Mouse (Mus musculus) MEL (cell line): ENCODE data around the gene Zfp583.

Experiments
- CHD2 ChIP-seq: IDR thresholded peaks from 2 replicates; pipeline ENCODE4 v1.6.1; 2011; ENCODE audit warnings: low read length, improper control_type of control experiment
- CTCF ChIP-seq, 3 experiments: IDR thresholded peaks in 2 of 3; conservative IDR thresholded peaks in 1 of 3; 2 replicates each; pipeline ENCODE4 v1.5.1; 2011 to 2012; ENCODE audit warnings: low read length in 3 of 3, low read depth in 2 of 3, mild to moderate bottlenecking in 2 of 3, improper control_type of control experiment in 1 of 3, inconsistent platforms in 1 of 3, mixed read lengths in 1 of 3, moderate library complexity in 1 of 3; ENCODE audit not compliant: control insufficient read depth in 1 of 3, insufficient read depth in 1 of 3, poor library complexity in 1 of 3, severe bottlenecking in 1 of 3
- ETS1 ChIP-seq: IDR thresholded peaks from 2 replicates; pipeline ENCODE4 v1.6.1; 2012; ENCODE audit warnings: low read depth, mild to moderate bottlenecking, inconsistent platforms, low read length, improper control_type of control experiment, moderate library complexity
- GATA1 ChIP-seq: IDR thresholded peaks from 2 replicates; pipeline ENCODE4 v1.6.1; 2011; ENCODE audit warnings: low read depth, low read length, improper control_type of control experiment
- KAT2A ChIP-seq: conservative IDR thresholded peaks from 2 replicates; pipeline ENCODE4 v1.6.1; 2012; ENCODE audit warnings: low read depth, low read length, improper control_type of control experiment, inconsistent platforms
- MEF2A ChIP-seq: IDR thresholded peaks from 2 replicates; pipeline ENCODE4 v1.6.1; 2014; ENCODE audit warnings: low read depth, mild to moderate bottlenecking, inconsistent platforms, low read length, improper control_type of control experiment; ENCODE audit not compliant: poor library complexity, insufficient replicate concordance, severe bottlenecking; ENCODE audit errors: extremely low read depth
- NRF1 ChIP-seq: IDR thresholded peaks from 2 replicates; pipeline ENCODE4 v1.6.1; 2014; ENCODE audit warnings: low read depth, mild to moderate bottlenecking, inconsistent platforms, low read length, improper control_type of control experiment, moderate library complexity; ENCODE audit not compliant: poor library complexity, insufficient read depth, severe bottlenecking
- POLR2A ChIP-seq, 2 experiments: IDR thresholded peaks; 2 replicates each; pipeline ENCODE4 v1.6.1; 2011 to 2012; ENCODE audit warnings: low read length in 2 of 2, mild to moderate bottlenecking in 2 of 2, control low read depth in 1 of 2, improper control_type of control experiment in 1 of 2, low read depth in 1 of 2, moderate library complexity in 1 of 2; ENCODE audit not compliant: control insufficient read depth in 1 of 2, insufficient read depth in 1 of 2, poor library complexity in 1 of 2
- POLR2AphosphoS2 ChIP-seq: IDR thresholded peaks from 2 replicates; pipeline ENCODE4 v1.6.1; 2011; ENCODE audit warnings: low read length, improper control_type of control experiment
- SIN3A ChIP-seq: IDR thresholded peaks from 2 replicates; pipeline ENCODE4 v1.6.1; 2012; ENCODE audit warnings: low read length, improper control_type of control experiment, inconsistent platforms
- TBP ChIP-seq: IDR thresholded peaks from 2 replicates; pipeline ENCODE4 v1.8.0; 2011; ENCODE audit warnings: low read depth, low read length, improper control_type of control experiment
- UBTF ChIP-seq: IDR thresholded peaks from 2 replicates; pipeline ENCODE4 v1.6.1; 2012; ENCODE audit warnings: low read depth, mild to moderate bottlenecking, inconsistent platforms, low read length, improper control_type of control experiment, moderate library complexity, borderline replicate concordance; ENCODE audit not compliant: insufficient read depth
- USF1 ChIP-seq: IDR thresholded peaks from 2 replicates; pipeline ENCODE4 v1.6.1; 2014; ENCODE audit warnings: low read depth, mild to moderate bottlenecking, inconsistent platforms, low read length, improper control_type of control experiment, moderate library complexity
- ZKSCAN1 ChIP-seq: IDR thresholded peaks from 2 replicates; pipeline ENCODE4 v1.6.1; 2012; ENCODE audit warnings: low read depth, mild to moderate bottlenecking, inconsistent platforms, low read length, improper control_type of control experiment, moderate library complexity

DNA sequence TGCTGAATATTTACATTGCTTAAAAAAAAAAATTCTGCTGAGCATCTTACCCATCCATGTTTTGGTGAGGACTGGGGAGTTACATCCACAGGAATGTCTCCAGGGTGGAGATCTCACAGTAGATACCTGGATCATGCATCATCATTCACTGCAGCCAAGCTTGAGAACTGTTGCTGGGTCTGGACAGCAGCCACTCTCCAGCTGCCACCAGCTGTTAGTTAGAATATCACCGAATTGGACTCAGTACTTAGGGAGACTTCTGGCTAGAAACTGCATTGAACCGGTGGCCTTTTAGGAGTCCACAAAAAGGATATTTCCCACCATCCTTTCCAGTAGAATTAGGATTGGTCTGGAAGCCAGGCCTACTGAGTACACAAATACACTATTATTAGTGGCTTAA lies 27.0 kb upstream of the Zfp583 start:
- TF ChIP-seq POLR2A (IDR thresholded peaks at IDR 0.05; ENCODE audit: control insufficient read depth in 1 of 2, insufficient read depth in 1 of 2, low read depth in 1 of 2, low read length in 2 of 2, poor library complexity in 1 of 2) = no peak
- TF ChIP-seq MEF2A = no peak
- no peak for TF ChIP-seq CTCF (IDR thresholded peaks at IDR 0.05 in 2 of 3, conservative IDR thresholded peaks at IDR 0.05 in 1 of 3; ENCODE audit: control insufficient read depth in 1 of 3, insufficient read depth in 1 of 3, low read depth in 2 of 3, low read length in 3 of 3, poor library complexity in 1 of 3, severe bottlenecking in 1 of 3)
- no peak for TF ChIP-seq ETS1
- TF ChIP-seq CHD2 = no peak
- TF ChIP-seq POLR2AphosphoS2 = no peak
- TF ChIP-seq TBP = no peak
- no peak for TF ChIP-seq UBTF
- TF ChIP-seq ZKSCAN1 = no peak
- no peak for TF ChIP-seq NRF1
- TF ChIP-seq SIN3A = no peak
- TF ChIP-seq USF1 = no peak
- TF ChIP-seq KAT2A = no peak
- TF ChIP-seq GATA1 = no peak
